Mouse (Mus musculus) left cerebral cortex, adult 2 months (tissue): ENCODE data around the gene Hsfy2. TPM values are rescaled to one million over a fixed set of nuclear protein-coding genes. Genes with fewer than 3 reads are reported as not detected.
A peak's percentile ranks its signal among the peaks of the same experiment; 100 is the strongest.

Experiments used
- DNase-seq, 2 experiments: peaks; one replicate each; pipeline ENCODE4 v3.0.0; 2021 to 2022; ENCODE audit warnings: low spot score in 2 of 2, mixed read lengths in 1 of 2; ENCODE audit errors: extremely low spot score in 1 of 2
- H3K27ac ChIP-seq: fragments of 200-600 bp; 2 replicates; pipeline ENCODE4 v1.8.1; 2022
- H3K4me3 ChIP-seq: fragments of 200-600 bp; 2 replicates; pipeline ENCODE4 v1.8.1; 2022
- CTCF ChIP-seq: fragments of 200-600 bp; IDR thresholded peaks from 2 replicates; pipeline ENCODE4 v1.8.1; 2022; ENCODE audit warnings: antibody characterized with exemption, mild to moderate bottlenecking, moderate library complexity
- intact Hi-C: fragments of 180-260 bp; cut with DNase I; formaldehyde crosslinking; loops from one replicate; pipeline ENCODE4 v1.15.1; 2025
- long read RNA-seq, 2 experiments: library from polyadenylated mRNA; stranded (forward); transcript quantifications; one replicate each; pipeline ENCODE4 v2.0.0; 2021; ENCODE audit warnings: borderline mapping rate in 2 of 2
- total RNA-seq, 2 experiments: library from RNA; stranded (reverse); gene quantifications; 2 replicates each; pipeline ENCODE4 v1.2.3; 2021

Gene Hsfy2
- total RNA-seq, result not detected
- long read RNA-seq, experiment 1, result 0 reads
- long read RNA-seq, experiment 2, result 0 reads

DNA sequence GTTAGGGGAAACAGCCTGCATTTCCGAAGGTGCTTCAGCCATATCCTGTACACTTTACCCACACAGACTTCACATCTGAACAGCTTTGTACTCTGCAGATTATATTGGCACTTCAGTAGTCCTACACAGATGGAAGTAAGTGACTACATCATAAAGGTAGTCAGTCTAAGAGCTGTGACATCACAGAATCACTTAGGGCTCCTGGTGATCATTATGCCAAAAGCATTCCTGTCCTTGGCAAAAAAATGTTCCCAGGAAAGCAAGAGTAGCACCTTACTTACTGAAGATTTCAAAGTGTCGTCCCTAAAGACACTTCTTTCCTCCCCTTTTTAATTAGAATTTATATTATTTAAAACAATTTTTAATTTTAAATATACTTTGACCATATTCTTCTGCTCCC lies at the start of gene Hsfy2:
Hsfy2 (minus strand) TSS at position 101 of the 400 bp plus-strand sequence.
- no peak within 1 kb of the TSS for H3K27ac ChIP-seq
- no peak for DNase-seq
- no peak within 1 kb of the TSS for H3K4me3 ChIP-seq
- intact Hi-C loops, result no loop called here
- no peak for TF ChIP-seq CTCF

DNA sequence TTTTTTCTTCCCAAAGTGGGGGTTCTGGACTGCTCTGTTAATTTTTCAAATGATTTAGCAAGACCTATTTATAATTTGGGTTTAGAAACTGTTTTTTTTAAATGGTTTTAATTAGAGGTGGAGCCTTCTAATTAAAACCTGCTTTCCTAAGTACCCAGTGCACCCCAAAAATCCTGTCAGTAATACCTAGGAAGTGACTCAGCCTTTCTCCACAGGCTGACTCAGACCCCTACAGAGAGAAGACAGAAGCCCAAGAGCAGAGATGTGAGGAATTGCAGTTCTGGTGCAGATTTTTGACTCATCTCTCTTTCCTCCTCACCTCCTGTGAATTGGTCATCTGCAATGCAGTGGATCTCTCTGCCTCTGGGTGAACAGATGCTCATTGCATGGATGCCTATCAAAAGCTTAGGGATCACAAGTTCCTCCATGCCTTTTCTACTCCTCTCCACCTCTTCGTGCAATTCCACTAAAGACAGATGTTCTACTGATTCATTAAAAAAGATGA lies 47.9 kb upstream of the Hsfy2 start:
- TF ChIP-seq CTCF, result no peak
- Histone ChIP-seq H3K4me3 (no peak overlapping the region), H3K27ac (no peak overlapping the region)
- intact Hi-C loops, result no loop called here
- DNase-seq, result no peak

DNA sequence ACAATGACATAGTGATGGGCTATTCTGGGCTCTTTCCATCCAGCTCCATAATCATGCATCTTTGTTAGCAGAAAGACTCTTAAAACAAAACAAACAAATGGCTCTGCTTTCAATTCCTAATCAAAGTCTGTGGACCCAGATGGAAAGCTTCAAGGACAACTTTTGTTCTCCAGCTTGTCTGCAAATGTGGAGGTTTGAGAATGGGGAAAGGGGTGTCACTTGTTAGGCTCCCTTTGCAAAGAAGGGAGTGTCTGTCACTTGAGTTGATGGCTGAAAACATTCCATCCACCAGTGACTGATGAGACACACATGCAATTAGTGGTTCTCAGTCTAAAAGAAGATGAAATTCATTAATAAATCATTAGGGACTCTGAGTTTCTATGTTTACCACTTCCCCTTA lies 47.3 kb upstream of the Hsfy2 start:
- no peak for DNase-seq
- no peak for TF ChIP-seq CTCF
- intact Hi-C loops, result no loop called here
- Histone ChIP-seq H3K27ac (no peak overlapping the region), H3K4me3 (no peak overlapping the region)

DNA sequence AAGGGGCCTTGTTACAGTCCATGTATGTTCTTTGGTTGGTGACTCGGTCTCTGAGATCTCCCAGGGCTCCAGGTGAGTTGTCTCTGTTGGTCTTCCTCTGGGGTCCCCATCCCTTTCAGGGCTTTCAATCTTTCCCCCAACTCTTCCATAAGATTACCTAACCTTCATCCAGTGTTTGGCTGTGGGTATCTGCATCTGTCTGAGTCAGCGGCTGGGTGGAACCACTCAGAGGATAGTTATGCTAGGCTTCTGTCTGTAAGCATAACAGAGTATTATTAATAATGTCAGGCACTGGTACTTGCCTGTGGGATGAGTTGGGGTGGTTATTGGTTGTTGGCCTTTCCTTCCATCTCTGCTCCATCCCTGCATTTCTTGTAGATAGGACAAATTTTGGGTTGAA lies 44.0 kb upstream of the Hsfy2 start:
- no peak overlapping the region for H3K4me3 ChIP-seq
- intact Hi-C loops, result no loop called here
- no peak overlapping the region for H3K27ac ChIP-seq
- DNase-seq, result no peak
- no peak for TF ChIP-seq CTCF

DNA sequence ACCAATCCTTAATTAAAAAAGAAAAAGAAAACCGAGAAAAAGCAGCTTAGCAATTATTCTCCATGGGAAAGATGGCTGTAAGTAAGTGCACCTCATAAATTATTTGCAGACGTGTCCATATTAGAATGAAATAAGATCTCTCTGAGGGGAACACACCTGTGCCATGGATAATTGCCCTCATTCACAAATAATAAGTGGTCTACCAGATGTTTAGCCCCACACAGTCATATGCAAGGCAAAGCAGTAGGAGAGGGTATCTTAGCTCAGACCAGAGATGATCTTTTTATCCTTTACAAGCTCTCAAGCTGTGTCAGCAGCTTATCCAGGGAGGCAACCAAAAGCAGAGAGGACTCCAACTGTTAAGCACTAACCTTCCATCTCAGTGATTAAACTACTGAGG lies 38.0 kb upstream of the Hsfy2 start:
- Histone ChIP-seq H3K4me3 (no peak overlapping the region), H3K27ac (no peak overlapping the region)
- no peak for TF ChIP-seq CTCF
- no peak for DNase-seq
- intact Hi-C loops, result no loop called here

DNA sequence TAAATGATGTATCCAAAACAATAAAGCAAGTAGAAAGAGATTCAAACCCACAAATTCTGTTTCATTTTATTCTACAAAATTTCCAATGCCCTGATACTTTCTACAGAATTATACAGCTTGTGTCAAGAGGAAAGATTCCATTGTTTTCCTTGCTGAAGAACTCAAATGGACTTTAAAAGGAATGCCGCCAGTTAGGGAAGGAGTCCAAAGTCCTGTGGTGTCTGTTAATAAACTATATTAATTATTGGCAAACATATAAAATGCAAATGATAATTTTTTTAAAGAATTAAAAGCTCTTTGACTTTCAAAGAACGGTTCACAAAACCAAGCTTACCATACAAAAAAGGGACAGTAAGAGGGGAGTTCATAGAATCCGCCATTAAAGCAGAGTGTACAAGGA lies 37.4 kb upstream of the Hsfy2 start:
- Histone ChIP-seq H3K27ac (no peak overlapping the region), H3K4me3 (no peak overlapping the region)
- DNase-seq, result no peak
- TF ChIP-seq CTCF, result no peak
- intact Hi-C loops, result no loop called here

DNA sequence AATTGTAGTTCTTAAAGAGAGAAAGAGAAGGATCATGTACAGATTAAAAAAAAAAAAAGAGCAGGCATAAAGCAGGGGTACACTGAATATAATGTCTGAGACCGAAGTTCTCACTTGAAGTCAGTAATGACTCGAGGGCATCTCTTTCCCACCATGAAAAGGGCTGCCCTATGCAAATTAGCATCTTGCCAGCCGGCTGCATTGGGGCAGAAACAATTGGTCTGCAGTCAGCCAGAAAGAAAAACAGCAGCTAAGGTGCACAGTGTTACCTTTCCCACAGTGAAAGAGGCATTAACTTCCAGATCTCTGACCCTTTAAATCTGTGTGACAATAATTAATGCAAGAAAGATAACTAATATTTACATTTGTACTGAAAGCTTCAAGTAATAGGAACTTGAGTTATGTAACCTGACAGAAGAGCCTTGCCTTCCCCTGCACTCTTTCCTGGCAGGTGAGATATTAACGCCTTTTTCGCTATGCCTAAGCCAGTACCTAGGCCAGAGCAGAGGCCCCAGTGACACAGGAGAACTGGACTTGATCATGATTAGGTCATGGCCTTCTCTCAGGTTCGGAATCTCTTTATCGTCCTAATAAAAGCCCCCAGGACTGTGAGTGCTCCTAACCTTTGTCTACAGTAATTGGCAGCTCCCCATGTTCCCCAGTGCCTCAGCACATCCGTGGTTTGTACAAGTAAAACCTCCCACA lies 34.2 kb upstream of the Hsfy2 start:
- no peak for TF ChIP-seq CTCF
- intact Hi-C loops, result no loop called here
- H3K27ac ChIP-seq, result no peak overlapping the region
- no peak for DNase-seq
- no peak overlapping the region for H3K4me3 ChIP-seq

DNA sequence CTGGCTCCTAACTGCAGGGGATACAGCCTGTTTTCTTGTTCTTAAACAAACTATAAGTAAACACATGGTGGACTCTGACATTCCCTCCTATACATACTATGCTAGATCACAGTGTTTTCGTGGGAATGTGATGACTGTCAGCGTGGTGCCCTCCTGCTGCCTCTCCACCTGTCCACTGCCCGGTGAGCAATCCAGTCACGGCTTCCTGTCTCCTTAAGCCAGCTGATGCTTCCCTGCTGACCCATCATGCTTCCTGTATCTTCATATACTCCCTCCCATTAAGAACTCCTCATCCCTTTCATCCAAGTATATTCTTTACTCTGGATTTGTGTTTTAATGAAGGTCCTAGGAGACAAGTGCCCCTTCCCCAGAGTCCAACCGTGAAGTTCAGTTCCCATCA lies 33.3 kb upstream of the Hsfy2 start:
- Histone ChIP-seq H3K27ac (no peak overlapping the region), H3K4me3 (no peak overlapping the region)
- intact Hi-C loops, result no loop called here
- no peak for DNase-seq
- TF ChIP-seq CTCF, result no peak

DNA sequence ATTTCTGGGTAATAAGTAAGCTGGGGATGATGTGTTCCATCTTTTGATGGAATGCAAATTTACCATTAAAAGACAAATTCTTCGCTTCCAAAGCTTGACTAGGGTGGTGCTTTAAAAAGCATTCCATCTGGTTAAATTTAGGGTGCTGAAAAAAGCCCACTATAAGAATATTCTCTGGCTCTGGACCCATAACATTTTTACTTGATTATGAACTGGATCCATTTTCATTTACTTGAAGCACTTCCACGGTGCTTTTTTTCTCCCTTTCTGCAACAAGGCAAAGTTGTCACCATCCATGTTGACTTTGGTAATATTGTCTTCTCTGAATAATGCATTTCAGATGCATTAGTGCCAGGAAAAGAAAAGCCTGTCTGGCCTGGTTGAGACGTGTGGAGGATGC lies 27.4 kb upstream of the Hsfy2 start:
- intact Hi-C loops, result no loop called here

DNA sequence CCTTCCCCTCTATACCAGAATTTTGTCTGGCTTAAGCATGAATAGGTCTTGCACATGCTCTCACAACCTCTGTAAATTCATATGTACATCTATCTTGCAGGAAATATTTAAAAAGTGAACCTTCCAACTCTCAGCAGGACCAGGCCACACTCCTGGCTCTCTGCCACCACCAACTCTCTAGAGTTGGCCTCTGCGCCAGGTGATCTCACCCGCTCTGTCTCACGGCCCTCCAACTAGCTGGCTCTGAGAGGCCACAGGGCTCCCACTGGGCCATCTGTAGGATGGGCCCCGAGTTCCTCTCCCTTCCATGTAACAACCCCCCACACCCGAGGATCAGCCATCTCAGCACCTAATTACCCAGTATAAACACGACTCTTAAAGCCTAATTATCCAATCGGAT lies 10.4 kb downstream of the Hsfy2 start:
- Histone ChIP-seq H3K27ac (no peak overlapping the region), H3K4me3 (no peak overlapping the region)
- no peak for DNase-seq
- TF ChIP-seq CTCF, result no peak
- intact Hi-C loops, result no loop called here

More for the DNA sequence above, 27.4 kb upstream of the Hsfy2 start:
- no peak for DNase-seq
- no peak for TF ChIP-seq CTCF
- Histone ChIP-seq H3K4me3 (no peak overlapping the region), H3K27ac (peak overlapping the region; percentile 47; the same call in 1 of the 2 replicates)

DNA sequence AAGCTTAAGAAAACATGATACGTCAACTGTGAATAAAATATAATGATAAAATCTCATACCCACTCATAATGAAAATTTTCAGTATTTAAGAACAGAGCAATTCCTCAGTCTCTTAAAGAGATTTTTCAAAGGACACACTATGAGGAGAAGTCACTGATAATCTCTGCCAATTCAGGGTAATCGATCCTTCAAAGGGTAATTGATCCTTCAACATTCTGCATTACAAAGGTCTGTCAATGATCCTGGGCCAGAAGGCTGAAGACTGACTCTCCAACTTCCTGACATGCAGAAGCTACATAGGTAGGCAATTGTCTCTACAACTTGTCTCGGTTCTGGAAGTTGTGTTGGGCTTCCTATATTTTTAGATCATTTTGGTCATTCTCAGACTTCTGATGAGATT lies 12.9 kb downstream of the Hsfy2 start:
- Histone ChIP-seq H3K27ac (no peak overlapping the region), H3K4me3 (no peak overlapping the region)
- intact Hi-C loops, result no loop called here
- no peak for DNase-seq
- no peak for TF ChIP-seq CTCF

DNA sequence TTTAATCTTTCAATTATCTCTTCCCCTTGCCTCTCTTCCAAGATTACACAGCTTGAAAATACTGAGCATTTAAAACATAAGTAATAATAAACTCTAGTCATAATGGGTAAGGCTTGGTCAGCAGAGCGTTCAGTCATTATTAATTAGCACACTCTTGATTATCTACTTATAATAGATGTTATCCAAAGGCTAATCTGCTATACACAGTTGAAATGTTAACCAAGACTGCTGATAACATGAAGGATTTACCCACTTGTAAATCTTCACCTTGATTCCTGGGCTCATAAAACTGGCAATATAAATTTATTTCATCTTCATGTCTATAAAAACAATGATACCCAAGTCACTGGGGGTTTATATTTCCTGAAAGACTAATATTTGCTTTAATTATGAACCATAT lies 24.9 kb downstream of the Hsfy2 start:
- intact Hi-C loops, result no loop called here
- Histone ChIP-seq H3K27ac (no peak overlapping the region), H3K4me3 (no peak overlapping the region)
- TF ChIP-seq CTCF, result no peak
- DNase-seq, result no peak
